Mouse (Mus musculus) lung, adult 2 months (tissue): ENCODE results near the gene Zbtb7b.

Source experiments
- CTCF ChIP-seq: fragments of 200-500 bp; IDR thresholded peaks from 2 replicates; pipeline ENCODE4 v1.5.1; 2011; ENCODE audit warnings: mild to moderate bottlenecking, low read length, control low read depth; ENCODE audit not compliant: insufficient read depth
- POLR2A ChIP-seq: fragments of 200-500 bp; IDR thresholded peaks from 2 replicates; pipeline ENCODE4 v1.6.1; 2011; ENCODE audit warnings: low read depth, mild to moderate bottlenecking, control low read depth, low read length, borderline replicate concordance; ENCODE audit errors: extremely low read depth

- TF ChIP-seq POLR2A = no peak
- no peak for TF ChIP-seq CTCF
Observed at GRCm38 (mm10) chr3:89425141-89425525, 30.6 kb upstream of the Zbtb7b start.
